Mouse (Mus musculus): ENCODE measurements around the gene Pds5b.

DNA sequence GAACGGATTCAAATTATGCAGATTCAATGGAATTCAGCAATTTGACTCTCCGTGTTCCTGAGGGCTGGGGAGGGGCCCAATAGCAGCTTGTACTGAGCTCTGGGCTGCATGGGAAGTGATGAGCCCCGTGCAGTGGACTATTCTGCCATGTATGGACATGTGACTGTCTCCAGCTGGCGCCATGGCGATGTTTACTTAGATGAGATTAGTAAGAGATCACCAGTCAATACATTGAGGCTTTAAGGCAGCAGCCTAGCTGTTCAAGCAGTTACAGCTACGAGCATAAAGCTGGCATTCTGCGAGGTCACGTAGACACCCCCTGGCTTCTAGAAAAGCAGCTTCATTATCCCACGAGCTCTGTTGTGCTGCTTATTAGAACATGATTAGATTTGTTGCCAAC is 157.2 kb downstream of the Pds5b start:
- TF ChIP-seq POLR2A (IDR thresholded peaks at IDR 0.05; ENCODE audit: low read depth, low read length) (no peak), CTCF (IDR thresholded peaks at IDR 0.05; ENCODE audit: extremely low read depth, insufficient read depth, insufficient read length, insufficient replicate concordance) (no peak)
